Comparison of ENCODE assay signal across 12 mouse cellular contexts in the genomic region with DNA sequence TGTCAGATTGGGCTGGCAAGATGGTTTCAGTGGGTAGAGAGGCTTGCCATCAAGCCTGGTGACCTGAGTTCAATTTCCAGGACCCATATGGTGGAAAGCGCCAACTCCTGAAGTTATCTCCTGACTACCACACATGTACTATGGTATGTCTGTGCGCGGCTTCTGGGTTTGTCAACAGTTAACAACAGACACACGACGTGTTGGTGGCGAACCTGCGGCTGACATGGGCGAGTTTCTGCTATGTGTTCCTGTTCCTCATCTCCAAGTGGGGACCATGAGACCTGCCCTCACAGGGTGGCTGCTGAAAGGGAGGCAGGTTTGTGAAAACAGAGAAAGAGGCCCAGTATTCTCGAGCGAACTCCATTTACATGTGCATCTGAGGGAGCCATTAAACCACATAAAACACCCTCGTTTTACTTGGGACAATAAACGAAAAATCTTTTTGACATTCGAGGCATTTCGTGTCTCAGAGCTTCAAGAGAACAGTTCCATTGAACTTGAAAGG.
DNase-seq lines count a peak whose midpoint lies in the region; ATAC-seq and TF ChIP-seq lines count a peak whose summit lies in the region.
"Had no signal": no experiment of that assay in that cellular context is flagged by ENCODE, and none has a peak within 500 bp of the region (broad histone marks: within the 10 kb centered on the region; RNA-seq: fewer than 3 reads in every experiment).

No protein-coding gene starts in this region.

- H3K9ac ChIP-seq in kidney, embryonic 16.5 days (replicated peaks; ENCODE audit: low read length), result no peak overlapping the region
- no peak overlapping the region for H3K9ac ChIP-seq in forebrain, postnatal 0 days
- H3K9ac ChIP-seq in limb, embryonic 15.5 days, result no peak overlapping the region

- TF ChIP-seq CTCF in forebrain, postnatal 0 days (IDR thresholded peaks at IDR 0.05; ENCODE audit: low read depth), result no peak

- no peak overlapping the region for H3K4me3 ChIP-seq in kidney, embryonic 16.5 days (ENCODE audit: low read length)
- no peak overlapping the region for H3K4me3 ChIP-seq in forebrain, embryonic 10.5 days
- H3K4me3 ChIP-seq in forebrain, postnatal 0 days (ENCODE audit: low read depth, low read length), result no peak overlapping the region
- H3K4me3 ChIP-seq in limb, embryonic 15.5 days, result no peak overlapping the region

- H3K36me3 ChIP-seq in kidney, embryonic 16.5 days (ENCODE audit: insufficient read depth, low read length), result no peaks in the 10 kb centered on the region
- H3K36me3 ChIP-seq in forebrain, embryonic 10.5 days (replicated peaks), result no peaks in the 10 kb centered on the region
- H3K36me3 ChIP-seq in forebrain, postnatal 0 days (ENCODE audit: insufficient read depth), result no peaks in the 10 kb centered on the region
- no peaks in the 10 kb centered on the region for H3K36me3 ChIP-seq in limb, embryonic 15.5 days

- 62% methylated on average over 14 of the region's 14 CpGs for WGBS in kidney, embryonic 16.5 days
- 83% methylated on average over 14 of the region's 14 CpGs for WGBS in forebrain, embryonic 10.5 days
- 25% methylated on average over 14 of the region's 14 CpGs for WGBS in forebrain, postnatal 0 days
- WGBS in limb, embryonic 15.5 days, result 59% methylated on average over 14 of the region's 14 CpGs

- no peaks in the 10 kb centered on the region for H3K9me3 ChIP-seq in kidney, embryonic 16.5 days (ENCODE audit: low read length)
- no peaks in the 10 kb centered on the region for H3K9me3 ChIP-seq in forebrain, embryonic 10.5 days
- H3K9me3 ChIP-seq in forebrain, postnatal 0 days (ENCODE audit: low read length), result no peaks in the 10 kb centered on the region
- no peaks in the 10 kb centered on the region for H3K9me3 ChIP-seq in limb, embryonic 15.5 days

- DNase-seq in kidney, adult 11 months, result no peak
- no peak for DNase-seq in forebrain, embryonic 10.5 days (ENCODE audit: extremely low spot score, low spot score)
- no peak for DNase-seq in forebrain, postnatal 0 days
- no peak for DNase-seq in cerebellum, postnatal 36 days
- DNase-seq in layer of hippocampus, adult 18-20 months (ENCODE audit: low spot score in 2 of 2), result no peak
- no peak for DNase-seq in cerebellum, postnatal 10 days
- DNase-seq: cerebellum, adult 8-10 months; heart, postnatal 4 days; kidney, adult 8-10 months had no signal

- H3K4me1 ChIP-seq in kidney, embryonic 16.5 days (ENCODE audit: insufficient read depth, low read length), result peaks cover 20% of the 10 kb centered on the region; the same call in 1 of the 2 replicates
- peaks cover 50% of the 10 kb centered on the region for H3K4me1 ChIP-seq in forebrain, embryonic 10.5 days
- 0 out of 2 replicates have a peak, but pooled peaks cover 3% of the 10 kb centered on the region for H3K4me1 ChIP-seq in forebrain, postnatal 0 days (ENCODE audit: insufficient read depth)
- H3K4me1 ChIP-seq in limb, embryonic 15.5 days, result peaks cover 21% of the 10 kb centered on the region

- no peaks in the 10 kb centered on the region for H3K27me3 ChIP-seq in kidney, embryonic 16.5 days (ENCODE audit: insufficient read depth, low read length)
- peaks cover 10% of the 10 kb centered on the region for H3K27me3 ChIP-seq in forebrain, embryonic 10.5 days (ENCODE audit: poor library complexity, severe bottlenecking)
- no peaks in the 10 kb centered on the region for H3K27me3 ChIP-seq in forebrain, postnatal 0 days (ENCODE audit: insufficient read depth, low read length)
- H3K27me3 ChIP-seq in limb, embryonic 15.5 days, result no peaks in the 10 kb centered on the region

- H3K27ac ChIP-seq in kidney, embryonic 16.5 days (ENCODE audit: low read length), result peak overlapping the region; percentile 52; the same call in 1 of the 2 replicates
- peak overlapping the region; percentile 72 for H3K27ac ChIP-seq in forebrain, embryonic 10.5 days
- H3K27ac ChIP-seq in forebrain, postnatal 0 days (ENCODE audit: low read depth, low read length), result peak overlapping the region; percentile 24; the same call in 1 of the 2 replicates
- peak overlapping the region; percentile 47; the same call in 1 of the 2 replicates for H3K27ac ChIP-seq in limb, embryonic 15.5 days

- no peak for ATAC-seq in kidney, embryonic 16.5 days (ENCODE audit: low FRiP score, low TSS enrichment)
- ATAC-seq in forebrain, postnatal 0 days, result no peak
- ATAC-seq in limb, embryonic 15.5 days (ENCODE audit: insufficient number of reproducible peaks, low FRiP score, low TSS enrichment, low read depth), result no peak

- H3K4me2 ChIP-seq in kidney, embryonic 16.5 days (replicated peaks; ENCODE audit: low read depth, low read length), result no peak overlapping the region
- no peak overlapping the region for H3K4me2 ChIP-seq in forebrain, postnatal 0 days (ENCODE audit: low read depth)
- H3K4me2 ChIP-seq in limb, embryonic 15.5 days, result no peak overlapping the region
- H3K4me2 ChIP-seq: heart, embryonic 11.5 days had no signal
